Mouse (Mus musculus) heart, postnatal 25 days (tissue): ENCODE data around the gene Dcpp2. TPM values are rescaled to one million over a fixed set of nuclear protein-coding genes. Genes with fewer than 3 reads are reported as not detected.
"Not testable (repeated sequence)": the region's sequence is repeated elsewhere in the genome, so short reads cannot be mapped to it uniquely, and the experiment has no call there.

Source experiments
- DNase-seq: peaks from one replicate; pipeline ENCODE4 v3.0.0; 2022; ENCODE audit warnings: low spot score
- intact Hi-C: fragments of 180-260 bp; cut with DNase I; formaldehyde crosslinking; loops from one replicate; pipeline ENCODE4 v1.15.1; 2025
- total RNA-seq, 2 experiments: library from RNA; stranded (reverse); gene quantifications; 2 replicates each; pipeline ENCODE4 v1.2.3; 2021

Gene Dcpp2
- total RNA-seq: not detected

GRCm38 (mm10) chr17:23880576-23880975 lies at the start of gene Dcpp2, which contains the start of gene Dcpp1:
Gene Dcpp2, plus strand, starts transcription at chr17:23880880.
Gene Dcpp1, plus strand, starts transcription at chr17:23880876.
- DNase-seq, intact Hi-C loops: not testable (repeated sequence)

GRCm38 (mm10) chr17:23831201-23831600 lies 49.5 kb upstream of the Dcpp2 start:
- intact Hi-C loops: no loop called here
- DNase-seq: no peak

- intact Hi-C loops: no loop called here
- DNase-seq: no peak
Measured at GRCm38 (mm10) chr17:23836006-23836575, 44.6 kb upstream of the Dcpp2 start, which contains the start of gene Prss33. Gene Prss33, minus strand, starts transcription at chr17:23836056.

- no peak for DNase-seq
- intact Hi-C loops: loop anchor here (2.0 to 5.0 kb wide), 2 partner anchors 64 to 94 kb away; partner anchors contain the start of gene Kremen2
Measured at GRCm38 (mm10) chr17:23841145-23841544, 39.5 kb upstream of the Dcpp2 start.

GRCm38 (mm10) chr17:23843141-23843811 lies 37.4 kb upstream of the Dcpp2 start:
- intact Hi-C loops: loop anchor here (5.0 kb wide), 1 partner anchor 96 kb away; the partner anchor contains the start of gene Kremen2
- DNase-seq: no peak

- DNase-seq: no peak
- intact Hi-C loops: loop anchor here (5.0 kb wide), 1 partner anchor 97 kb away; the partner anchor contains the start of gene Kremen2
Measured at GRCm38 (mm10) chr17:23843812-23844273, 36.8 kb upstream of the Dcpp2 start, which contains the start of the genes Prss32 and Prss41. Gene Prss32, plus strand, starts transcription at chr17:23843855. Gene Prss41, minus strand, starts transcription at chr17:23844172.

- no peak for DNase-seq
- intact Hi-C loops: no loop called here
Measured at GRCm38 (mm10) chr17:23850028-23850427, 30.7 kb upstream of the Dcpp2 start.

GRCm38 (mm10) chr17:23850853-23851749 lies 29.6 kb upstream of the Dcpp2 start:
- intact Hi-C loops: loop anchor here (1.0 kb wide), 1 partner anchor 109 kb away; no protein-coding TSS in a partner anchor
- no peak for DNase-seq

GRCm38 (mm10) chr17:23853292-23853691 lies 27.4 kb upstream of the Dcpp2 start:
- intact Hi-C loops: no loop called here

GRCm38 (mm10) chr17:23854229-23854765 lies 26.4 kb upstream of the Dcpp2 start:
- intact Hi-C loops: no loop called here

More at GRCm38 (mm10) chr17:23853292-23853691, 27.4 kb upstream of the Dcpp2 start:
- no peak for DNase-seq

GRCm38 (mm10) chr17:23857193-23857592 lies 23.5 kb upstream of the Dcpp2 start:
- DNase-seq: no peak
- intact Hi-C loops: no loop called here

More at GRCm38 (mm10) chr17:23854229-23854765, 26.4 kb upstream of the Dcpp2 start:
- DNase-seq: no peak

GRCm38 (mm10) chr17:23857913-23858312 lies 22.8 kb upstream of the Dcpp2 start:
- no peak for DNase-seq
- intact Hi-C loops: no loop called here

- intact Hi-C loops: no loop called here
- DNase-seq: no peak
Measured at GRCm38 (mm10) chr17:23862926-23863325, 17.8 kb upstream of the Dcpp2 start.

GRCm38 (mm10) chr17:23867756-23868155 lies 12.9 kb upstream of the Dcpp2 start, which contains the start of gene Prss21:
Gene Prss21, plus strand, starts transcription at chr17:23868056.
- no peak for DNase-seq
- intact Hi-C loops: no loop called here

- no peak for DNase-seq
- intact Hi-C loops: no loop called here
Measured at GRCm38 (mm10) chr17:23868513-23868912, 12.2 kb upstream of the Dcpp2 start.

- intact Hi-C loops: loop anchor here (1.0 kb wide), 1 partner anchor 86 kb away; no protein-coding TSS in a partner anchor
Measured at GRCm38 (mm10) chr17:23873884-23874856, 6.5 kb upstream of the Dcpp2 start.

GRCm38 (mm10) chr17:23876741-23877140 lies 3.9 kb upstream of the Dcpp2 start:
- no peak for DNase-seq
- intact Hi-C loops: no loop called here

More at GRCm38 (mm10) chr17:23873884-23874856, 6.5 kb upstream of the Dcpp2 start:
- DNase-seq: no peak

- DNase-seq: no peak
- intact Hi-C loops: no loop called here
Measured at GRCm38 (mm10) chr17:23877166-23877565, 3.5 kb upstream of the Dcpp2 start.
